In the genomic region with DNA sequence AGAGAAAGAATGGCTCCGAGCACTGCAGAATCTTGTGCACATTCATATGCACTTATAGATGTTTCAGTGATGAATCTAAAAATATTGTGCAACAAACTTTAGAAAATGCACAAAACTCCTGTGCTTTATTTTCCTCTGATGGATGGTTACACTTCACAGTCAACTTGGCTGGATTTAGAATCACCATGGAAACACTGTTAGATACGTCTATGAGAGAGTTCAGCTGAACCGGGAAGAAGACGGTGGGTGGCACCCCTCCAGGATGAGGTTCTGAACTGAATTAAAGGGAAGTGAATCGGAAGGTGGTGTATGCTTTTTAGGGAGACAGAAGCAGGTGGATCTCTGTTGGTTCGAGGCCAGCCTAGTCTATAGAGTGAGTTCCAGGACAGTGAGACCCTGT, we compare ENCODE assay signal across 27 mouse cellular contexts. TPM values are rescaled to one million over a fixed set of nuclear protein-coding genes. Genes with fewer than 3 reads are reported as not detected.
DNase-seq lines count a peak whose midpoint lies in the region; ATAC-seq and TF ChIP-seq lines count a peak whose summit lies in the region.
"Had no signal": no experiment of that assay in that cellular context is flagged by ENCODE, and none has a peak within 500 bp of the region (broad histone marks: within the 10 kb centered on the region; RNA-seq: fewer than 3 reads in every experiment).

No protein-coding gene starts in this region.

- no peak overlapping the region for H3K4me2 ChIP-seq in liver, embryonic 12.5 days
- H3K4me2 ChIP-seq: heart, embryonic 15.5 days; intestine, embryonic 15.5 days; liver, embryonic 13.5 days; midbrain, embryonic 11.5 days had no signal

- peak; percentile 56 to 62 for DNase-seq in cerebellum, postnatal 10 days
- DNase-seq in cerebellum, adult 11-12 months, result no peak
- DNase-seq in layer of hippocampus, adult 2 months (ENCODE audit: low spot score in 2 of 2), result peak; percentile 36 to 46
- DNase-seq in layer of hippocampus, adult 9-11 months, result no peak
- DNase-seq in right cerebral cortex, adult 2 months (ENCODE audit: low spot score in 2 of 2), result peak; percentile 47 to 56
- no peak for DNase-seq in right cerebral cortex, adult 18-20 months
- no peak for DNase-seq in ovary, postnatal 10 days (ENCODE audit: low spot score)
- DNase-seq: adrenal gland, adult 8-10 months; cerebellum, adult 18-20 months; cerebellum, postnatal 36 days; gastrocnemius, postnatal 14 days; kidney, adult 2 months; kidney, postnatal 4 days; liver, embryonic 13.5 days; lung, adult 18-20 months; lung, postnatal 36 days; thymus, adult 18-20 months; thymus, postnatal 36 days had no signal

- H3K4me3 ChIP-seq in layer of hippocampus, adult 2 months, result no peak overlapping the region
- no peak overlapping the region for H3K4me3 ChIP-seq in liver, embryonic 12.5 days
- H3K4me3 ChIP-seq: heart, embryonic 15.5 days; intestine, embryonic 15.5 days; liver, embryonic 13.5 days had no signal

- H3K9ac ChIP-seq in liver, embryonic 12.5 days, result no peak overlapping the region
- H3K9ac ChIP-seq: heart, embryonic 15.5 days; intestine, embryonic 15.5 days; liver, embryonic 13.5 days had no signal

- no peaks in the 10 kb centered on the region for H3K9me3 ChIP-seq in liver, embryonic 12.5 days (replicated peaks)
- H3K9me3 ChIP-seq: heart, embryonic 15.5 days; intestine, embryonic 15.5 days; liver, embryonic 13.5 days had no signal

- no peak for TF ChIP-seq CTCF in layer of hippocampus, adult 2 months (conservative IDR thresholded peaks at IDR 0.05)

- H3K4me1 ChIP-seq in liver, embryonic 12.5 days, result no peaks in the 10 kb centered on the region
- H3K4me1 ChIP-seq: liver, embryonic 13.5 days had no signal

- no peaks in the 10 kb centered on the region for H3K36me3 ChIP-seq in liver, embryonic 12.5 days
- H3K36me3 ChIP-seq: heart, embryonic 15.5 days; intestine, embryonic 15.5 days; liver, embryonic 13.5 days had no signal

- H3K27ac ChIP-seq in layer of hippocampus, adult 2 months, result 0 out of 2 replicates have a peak overlapping the region, but pooled peaks have one; percentile 36
- no peak overlapping the region for H3K27ac ChIP-seq in liver, embryonic 12.5 days
- H3K27ac ChIP-seq: heart, embryonic 15.5 days; hindbrain, postnatal 0 days; intestine, embryonic 15.5 days; liver, embryonic 13.5 days; stomach, postnatal 0 days had no signal

- no peak for ATAC-seq in liver, embryonic 12.5 days
- ATAC-seq: forebrain, embryonic 16.5 days; hindbrain, postnatal 0 days; intestine, embryonic 15.5 days; midbrain, embryonic 16.5 days had no signal

- 0 out of 2 replicates have a peak, but pooled peaks cover under 1% of the 10 kb centered on the region for H3K27me3 ChIP-seq in liver, embryonic 12.5 days (replicated peaks)
- H3K27me3 ChIP-seq: CH12.LX; heart, embryonic 15.5 days; intestine, embryonic 15.5 days; liver, embryonic 13.5 days had no signal

- WGBS in liver, embryonic 12.5 days (ENCODE audit: insufficient replicate concordance), result 69% methylated on average over 6 of the region's 6 CpGs

RNA-seq across cellular contexts. Expression of gene Tarbp1, which starts 34.8 kb away (rescaled TPM):
- 1 to 10 TPM; 4.6 to 4.9 TPM for total RNA-seq in layer of hippocampus, adult 2 months (2021)
- 3.3 and 3.4 TPM in 2 replicates for polyA plus RNA-seq in liver, embryonic 12.5 days (2016; fragmentation: Nextera tagmentation; extraction: Ambion mirVana)

Comparison
In these comparisons a context has a peak if more than half of its experiments do, and no peak if none do; other contexts are left out.
1. DNase-seq: peak in cerebellum, postnatal 10 days (2 of 2), layer of hippocampus, adult 2 months (2 of 2) and right cerebral cortex, adult 2 months (2 of 2); none in cerebellum, adult 11-12 months (single experiment), layer of hippocampus, adult 9-11 months (single experiment), right cerebral cortex, adult 18-20 months (single experiment) and ovary, postnatal 10 days (single experiment).